Mouse (Mus musculus) MEL (cell line): ENCODE measurements around the gene Vav2. TPM values are rescaled to one million over a fixed set of nuclear protein-coding genes. Genes with fewer than 3 reads are reported as not detected.

Source experiments
- DNase-seq: peaks from one replicate; pipeline ENCODE4 v3.0.0; 2011; ENCODE audit warnings: low read depth, low spot score
- H3K27ac ChIP-seq: 2 replicates; pipeline ENCODE4 v1.5.1; 2012; ENCODE audit warnings: low read depth, mild to moderate bottlenecking, control low read depth, low read length, moderate library complexity; ENCODE audit not compliant: control insufficient read depth
- H3K27me3 ChIP-seq, 2 experiments: fragments of 150-350 bp in 1 of 2; sonication (generic) in 1 of 2; 2 replicates each; pipeline ENCODE4 v1.6.1; 2012; ENCODE audit warnings: low read length in 2 of 2, mild to moderate bottlenecking in 2 of 2, improper control_type of control experiment in 1 of 2, moderate library complexity in 1 of 2; ENCODE audit not compliant: insufficient read depth in 2 of 2, control insufficient read depth in 1 of 2
- H3K36me3 ChIP-seq, 2 experiments: 2 replicates each; pipeline ENCODE4 v1.6.1; 2012 to 2014; ENCODE audit warnings: low read length in 2 of 2, improper control_type of control experiment in 1 of 2, inconsistent platforms in 1 of 2, mild to moderate bottlenecking in 1 of 2; ENCODE audit not compliant: insufficient read depth in 2 of 2, control insufficient read depth in 1 of 2
- H3K4me1 ChIP-seq, 2 experiments: fragments of 150-350 bp in 1 of 2; sonication (generic) in 1 of 2; 2 replicates each; pipeline ENCODE4 v1.6.1; 2012; ENCODE audit warnings: low read length in 2 of 2, improper control_type of control experiment in 1 of 2, mild to moderate bottlenecking in 1 of 2; ENCODE audit not compliant: insufficient read depth in 2 of 2, control insufficient read depth in 1 of 2
- H3K4me3 ChIP-seq, 2 experiments: fragments of 150-350 bp in 1 of 2; sonication (generic) in 1 of 2; 2 replicates each; pipeline ENCODE4 v1.5.1; 2012; ENCODE audit warnings: low read depth in 2 of 2, low read length in 2 of 2, mild to moderate bottlenecking in 2 of 2, moderate library complexity in 2 of 2, control low read depth in 1 of 2, improper control_type of control experiment in 1 of 2; ENCODE audit not compliant: control insufficient read depth in 1 of 2, insufficient read depth in 1 of 2
- H3K79me2 ChIP-seq: 2 replicates; pipeline ENCODE4 v1.6.1; 2012; ENCODE audit warnings: mild to moderate bottlenecking, low read length, moderate library complexity; ENCODE audit not compliant: control insufficient read depth, poor library complexity, insufficient read depth
- H3K9ac ChIP-seq: 2 replicates; pipeline ENCODE4 v1.6.1; 2012; ENCODE audit warnings: low read depth, mild to moderate bottlenecking, control low read depth, low read length, moderate library complexity; ENCODE audit not compliant: control insufficient read depth, poor library complexity, severe bottlenecking
- H3K9me3 ChIP-seq: fragments of 150-350 bp; sonication (generic); replicated peaks from 2 replicates; pipeline ENCODE4 v1.6.1; 2012; ENCODE audit warnings: mild to moderate bottlenecking, low read length, improper control_type of control experiment, moderate library complexity; ENCODE audit not compliant: insufficient read depth
- CHD2 ChIP-seq: IDR thresholded peaks from 2 replicates; pipeline ENCODE4 v1.6.1; 2011; ENCODE audit warnings: low read length, improper control_type of control experiment
- ELF1 ChIP-seq: IDR thresholded peaks from 2 replicates; pipeline ENCODE4 v1.6.1; 2014; ENCODE audit warnings: low read depth, mild to moderate bottlenecking, inconsistent platforms, low read length, improper control_type of control experiment, moderate library complexity
- EP300 ChIP-seq, 2 experiments: IDR thresholded peaks; 2 replicates each; pipeline ENCODE4 v1.6.1; 2011; ENCODE audit warnings: improper control_type of control experiment in 2 of 2, low read length in 2 of 2, low read depth in 1 of 2, mild to moderate bottlenecking in 1 of 2
- ETS1 ChIP-seq: IDR thresholded peaks from 2 replicates; pipeline ENCODE4 v1.6.1; 2012; ENCODE audit warnings: low read depth, mild to moderate bottlenecking, inconsistent platforms, low read length, improper control_type of control experiment, moderate library complexity
- GATA1 ChIP-seq: IDR thresholded peaks from 2 replicates; pipeline ENCODE4 v1.6.1; 2011; ENCODE audit warnings: low read depth, low read length, improper control_type of control experiment
- HCFC1 ChIP-seq: IDR thresholded peaks from 2 replicates; pipeline ENCODE4 v1.6.1; 2012; ENCODE audit warnings: low read depth, mild to moderate bottlenecking, inconsistent platforms, low read length, improper control_type of control experiment, moderate library complexity
- KAT2A ChIP-seq: conservative IDR thresholded peaks from 2 replicates; pipeline ENCODE4 v1.6.1; 2012; ENCODE audit warnings: low read depth, low read length, improper control_type of control experiment, inconsistent platforms
- MAFK ChIP-seq: IDR thresholded peaks from 2 replicates; pipeline ENCODE4 v1.6.1; 2011; ENCODE audit warnings: low read depth, mild to moderate bottlenecking, low read length, improper control_type of control experiment, borderline replicate concordance
- MAX ChIP-seq: IDR thresholded peaks from 2 replicates; pipeline ENCODE4 v1.6.1; 2011; ENCODE audit warnings: low read length, improper control_type of control experiment
- MAZ ChIP-seq: IDR thresholded peaks from 2 replicates; pipeline ENCODE4 v1.6.1; 2012; ENCODE audit warnings: low read depth, mild to moderate bottlenecking, inconsistent platforms, low read length, improper control_type of control experiment
- MEF2A ChIP-seq: IDR thresholded peaks from 2 replicates; pipeline ENCODE4 v1.6.1; 2014; ENCODE audit warnings: low read depth, mild to moderate bottlenecking, inconsistent platforms, low read length, improper control_type of control experiment; ENCODE audit not compliant: poor library complexity, insufficient replicate concordance, severe bottlenecking; ENCODE audit errors: extremely low read depth
- MXI1 ChIP-seq: IDR thresholded peaks from 2 replicates; pipeline ENCODE4 v1.6.1; 2011; ENCODE audit warnings: mild to moderate bottlenecking, low read depth, low read length, improper control_type of control experiment
- MYC ChIP-seq: IDR thresholded peaks from 2 replicates; pipeline ENCODE4 v1.6.1; 2011; ENCODE audit warnings: low read depth, mild to moderate bottlenecking, low read length, improper control_type of control experiment, moderate library complexity
- NELFE ChIP-seq: IDR thresholded peaks from 2 replicates; pipeline ENCODE4 v1.6.1; 2011; ENCODE audit warnings: low read depth, low read length, improper control_type of control experiment
- NRF1 ChIP-seq: IDR thresholded peaks from 2 replicates; pipeline ENCODE4 v1.6.1; 2014; ENCODE audit warnings: low read depth, mild to moderate bottlenecking, inconsistent platforms, low read length, improper control_type of control experiment, moderate library complexity; ENCODE audit not compliant: poor library complexity, insufficient read depth, severe bottlenecking
- POLR2A ChIP-seq, 2 experiments: IDR thresholded peaks; 2 replicates each; pipeline ENCODE4 v1.6.1; 2011 to 2012; ENCODE audit warnings: low read length in 2 of 2, mild to moderate bottlenecking in 2 of 2, control low read depth in 1 of 2, improper control_type of control experiment in 1 of 2, low read depth in 1 of 2, moderate library complexity in 1 of 2; ENCODE audit not compliant: control insufficient read depth in 1 of 2, insufficient read depth in 1 of 2, poor library complexity in 1 of 2
- POLR2AphosphoS2 ChIP-seq: IDR thresholded peaks from 2 replicates; pipeline ENCODE4 v1.6.1; 2011; ENCODE audit warnings: low read length, improper control_type of control experiment
- RCOR1 ChIP-seq: IDR thresholded peaks from 2 replicates; pipeline ENCODE4 v1.6.1; 2012; ENCODE audit warnings: low read depth, mild to moderate bottlenecking, inconsistent platforms, low read length, improper control_type of control experiment
- SIN3A ChIP-seq: IDR thresholded peaks from 2 replicates; pipeline ENCODE4 v1.6.1; 2012; ENCODE audit warnings: low read length, improper control_type of control experiment, inconsistent platforms
- SMC3 ChIP-seq: IDR thresholded peaks from 2 replicates; pipeline ENCODE4 v1.6.1; 2011; ENCODE audit warnings: low read depth, low read length, improper control_type of control experiment
- TAL1 ChIP-seq: IDR thresholded peaks from 2 replicates; pipeline ENCODE4 v1.6.1; 2012; ENCODE audit warnings: mild to moderate bottlenecking, inconsistent platforms, low read length, moderate library complexity, mixed read lengths
- USF1 ChIP-seq: IDR thresholded peaks from 2 replicates; pipeline ENCODE4 v1.6.1; 2014; ENCODE audit warnings: low read depth, mild to moderate bottlenecking, inconsistent platforms, low read length, improper control_type of control experiment, moderate library complexity
- ZNF384 ChIP-seq: IDR thresholded peaks from 2 replicates; pipeline ENCODE4 v1.6.1; 2012; ENCODE audit warnings: low read depth, mild to moderate bottlenecking, inconsistent platforms, low read length, improper control_type of control experiment
- polyA plus RNA-seq, 2 experiments: library from polyadenylated mRNA; stranded (reverse) in 1 of 2; unstranded in 1 of 2; fragments of >175 nt in 1 of 2; fragments of >200 nt in 1 of 2; gene quantifications; 2 replicates each; pipeline versions ENCODE4 v1.2.1 to v1.2.4; 2012; ENCODE audit warnings: low replicate concordance in 2 of 2, low read depth in 1 of 2; ENCODE audit not compliant: insufficient read length in 2 of 2, insufficient read depth in 1 of 2, missing spikeins in 1 of 2
- total RNA-seq: library from RNA; depleted of rRNA; stranded (reverse); fragments of 300-350 nt; gene quantifications from 2 replicates; pipeline ENCODE4 v1.2.3, GENCODE M21; 2012; rRNA removed

Gene Vav2
- total RNA-seq (7.4 and 8.8 TPM in 2 replicates), polyA plus RNA-seq (10 to 100 TPM in 1 of 2 experiments, not detected in 1; 15.9 TPM)

- peaks cover 15% of the 10 kb centered on the region for H3K79me2 ChIP-seq
- H3K4me1 ChIP-seq = peaks cover 2 to 3% of the 10 kb centered on the region in 2 experiments; a peak in 3 of 4 replicates
- peaks cover 0 to 4% of the 10 kb centered on the region in 2 experiments; a peak in 1 of 4 replicates for H3K36me3 ChIP-seq
- TF ChIP-seq USF1 (peak; percentile 46), GATA1 (no peak), SMC3 (peak; percentile 30; the same call in 1 of the 2 replicates), MXI1 (peak; percentile 99), MAZ (peak; percentile 77; the same call in 1 of the 2 replicates), MAFK (no peak), TAL1 (no peak), CHD2 (no peak), MAX (peak; percentile 91), KAT2A (no peak), POLR2AphosphoS2 (no peak), MYC (peak; percentile 75; the same call in 1 of the 2 replicates), NELFE (peak; percentile 49), MEF2A (no peak), ELF1 (peak; percentile 80), HCFC1 (0 out of 2 replicates have a peak, but pooled peaks have one; percentile 28), ETS1 (no peak), EP300 (IDR thresholded peaks at IDR 0.05; ENCODE audit: low read depth in 1 of 2, low read length in 2 of 2) (no peak), RCOR1 (no peak), NRF1 (0 out of 2 replicates have a peak, but pooled peaks have one; percentile 27), ZNF384 (no peak), SIN3A (peak; percentile 86), POLR2A (IDR thresholded peaks at IDR 0.05; ENCODE audit: control insufficient read depth in 1 of 2, insufficient read depth in 1 of 2, low read depth in 1 of 2, low read length in 2 of 2, poor library complexity in 1 of 2) (peak in 1 of 2 experiments; percentile 68; a peak in 1 of 4 replicates)
- TF ChIP-seq, all 39 proteins: peak for 12
- Histone ChIP-seq H3K27me3 (no peaks in the 10 kb centered on the region), H3K4me3 (peak within 1 kb of the TSS; percentile 67 to 88), H3K9me3 (no peaks in the 10 kb centered on the region), H3K9ac (peak within 1 kb of the TSS; percentile 87), H3K27ac (peak within 1 kb of the TSS; percentile 5; the same call in 1 of the 2 replicates)
- DNase-seq = peak; percentile 95
Measured at GRCm38 (mm10) chr2:27426855-27427457, at the start of gene Vav2. Gene Vav2 (minus strand): TSS chr2:27427033.
